Mouse (Mus musculus) WW6 (cell line): Measurements from ENCODE around the gene Ncoa4.
"Not testable (repeated sequence)": the region's sequence is repeated elsewhere in the genome, so short reads cannot be mapped to it uniquely, and the experiment has no call there.

ENCODE experiments used
- DNase-seq: peaks from one replicate; pipeline ENCODE4 v3.0.0-alpha.2; 2013; ENCODE audit warnings: low read depth, low spot score

Gene Ncoa4

GRCm38 (mm10) chr14:32159690-32160246 is at the start of gene Ncoa4:
Gene Ncoa4, plus strand, starts transcription at chr14:32159865.
- DNase-seq = peak; percentile 95

- not testable (repeated sequence) for DNase-seq
Observed at GRCm38 (mm10) chr14:32112124-32112523, 47.5 kb upstream of the Ncoa4 start.

GRCm38 (mm10) chr14:32120940-32121919 is 38.4 kb upstream of the Ncoa4 start:
- no peak for DNase-seq

- DNase-seq = peak; percentile 60
Observed at GRCm38 (mm10) chr14:32121920-32122315, 37.7 kb upstream of the Ncoa4 start.

GRCm38 (mm10) chr14:32124261-32124660 is 35.4 kb upstream of the Ncoa4 start:
- DNase-seq = peak; percentile 63

GRCm38 (mm10) chr14:32125256-32125655 is 34.4 kb upstream of the Ncoa4 start:
- not testable (repeated sequence) for DNase-seq

GRCm38 (mm10) chr14:32128409-32128808 is 31.3 kb upstream of the Ncoa4 start:
- no peak for DNase-seq

GRCm38 (mm10) chr14:32131836-32132235 is 27.8 kb upstream of the Ncoa4 start:
- no peak for DNase-seq

GRCm38 (mm10) chr14:32134293-32134692 is 25.4 kb upstream of the Ncoa4 start:
- DNase-seq = no peak

- DNase-seq = not testable (repeated sequence)
Observed at GRCm38 (mm10) chr14:32136467-32136866, 23.2 kb upstream of the Ncoa4 start.

GRCm38 (mm10) chr14:32140359-32140965 is 19.2 kb upstream of the Ncoa4 start:
- no peak for DNase-seq

- no peak for DNase-seq
Observed at GRCm38 (mm10) chr14:32141723-32142122, 17.9 kb upstream of the Ncoa4 start, which contains the start of gene Msmb. Gene Msmb, plus strand, starts transcription at chr14:32142023.

GRCm38 (mm10) chr14:32144734-32145133 is 14.9 kb upstream of the Ncoa4 start:
- DNase-seq = no peak

GRCm38 (mm10) chr14:32145401-32145800 is 14.3 kb upstream of the Ncoa4 start:
- no peak for DNase-seq

GRCm38 (mm10) chr14:32145809-32146511 is 13.7 kb upstream of the Ncoa4 start:
- no peak for DNase-seq

GRCm38 (mm10) chr14:32146578-32146977 is 13.1 kb upstream of the Ncoa4 start:
- DNase-seq = no peak

GRCm38 (mm10) chr14:32150872-32151271 is 8.8 kb upstream of the Ncoa4 start:
- DNase-seq = no peak

- no peak for DNase-seq
Observed at GRCm38 (mm10) chr14:32152243-32152965, 7.3 kb upstream of the Ncoa4 start.

- no peak for DNase-seq
Observed at GRCm38 (mm10) chr14:32153156-32153555, 6.5 kb upstream of the Ncoa4 start.

GRCm38 (mm10) chr14:32154758-32155157 is 4.9 kb upstream of the Ncoa4 start:
- DNase-seq = no peak

GRCm38 (mm10) chr14:32159150-32159670 is 455 bp upstream of the Ncoa4 start:
- DNase-seq = peak; percentile 36
